Mouse (Mus musculus): ENCODE data around the gene Serpina3a. TPM values are rescaled to one million over a fixed set of nuclear protein-coding genes. Genes with fewer than 3 reads are reported as not detected.
A peak's percentile ranks its signal among the peaks of the same experiment; 100 is the strongest.

Gene Serpina3a
- polyA plus RNA-seq, 1 experiment from 2014 or later: 0.09 TPM

GRCm38 (mm10) chr12:104138216-104138615 lies 25.7 kb downstream of the Serpina3a start:
- no peak overlapping the region for H3K27ac ChIP-seq (ENCODE audit: low read depth, low read length)
- H3K4me2 ChIP-seq (replicated peaks; ENCODE audit: low read depth): no peak overlapping the region
- no peak for ATAC-seq
- no peak overlapping the region for H3K4me3 ChIP-seq (ENCODE audit: low read depth, low read length)
- WGBS: 68% methylated on average over 2 of the region's 2 CpGs
- peaks cover 7% of the 10 kb centered on the region; the same call in 1 of the 2 replicates for H3K27me3 ChIP-seq (replicated peaks; ENCODE audit: control insufficient read depth, insufficient read depth, low read length)
- H3K9ac ChIP-seq (ENCODE audit: low read depth, low read length): no peak overlapping the region
- no peaks in the 10 kb centered on the region for H3K36me3 ChIP-seq (ENCODE audit: control insufficient read depth, insufficient read depth)
- no peak for TF ChIP-seq CTCF (IDR thresholded peaks at IDR 0.05; ENCODE audit: low read depth)
- H3K4me1 ChIP-seq (replicated peaks; ENCODE audit: control insufficient read depth, insufficient read depth, low read length): no peaks in the 10 kb centered on the region
- H3K9me3 ChIP-seq (ENCODE audit: control insufficient read depth): no peaks in the 10 kb centered on the region

DNA sequence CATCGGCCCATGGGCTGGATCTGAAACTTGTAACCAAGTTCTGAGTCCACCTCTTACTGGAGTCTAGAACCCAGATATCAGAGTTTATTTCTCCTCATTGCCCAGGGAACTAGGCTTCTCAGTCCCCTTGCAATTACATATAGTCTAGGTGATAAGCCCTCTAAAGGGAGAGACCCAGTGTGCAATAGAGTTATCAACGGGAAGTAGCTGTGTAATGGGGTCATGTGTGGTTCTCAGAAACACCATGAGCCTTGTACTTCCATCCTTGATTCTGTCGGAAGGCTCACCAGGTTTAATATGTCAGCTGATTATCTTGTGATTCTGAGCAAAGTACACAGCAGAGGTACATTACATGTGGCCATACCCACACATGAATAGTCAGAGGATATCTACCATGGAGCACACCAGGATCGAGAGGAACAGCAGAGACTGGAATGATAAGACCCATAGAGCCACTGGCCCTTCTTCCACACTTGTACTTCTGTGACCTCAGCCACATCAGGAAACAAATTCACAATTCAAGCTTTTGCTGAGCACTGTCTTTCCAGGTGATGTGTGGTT lies 28.1 kb downstream of the Serpina3a start:
- ATAC-seq: peak; percentile 82
- WGBS: 56% methylated on average over 4 of the region's 4 CpGs

DNA sequence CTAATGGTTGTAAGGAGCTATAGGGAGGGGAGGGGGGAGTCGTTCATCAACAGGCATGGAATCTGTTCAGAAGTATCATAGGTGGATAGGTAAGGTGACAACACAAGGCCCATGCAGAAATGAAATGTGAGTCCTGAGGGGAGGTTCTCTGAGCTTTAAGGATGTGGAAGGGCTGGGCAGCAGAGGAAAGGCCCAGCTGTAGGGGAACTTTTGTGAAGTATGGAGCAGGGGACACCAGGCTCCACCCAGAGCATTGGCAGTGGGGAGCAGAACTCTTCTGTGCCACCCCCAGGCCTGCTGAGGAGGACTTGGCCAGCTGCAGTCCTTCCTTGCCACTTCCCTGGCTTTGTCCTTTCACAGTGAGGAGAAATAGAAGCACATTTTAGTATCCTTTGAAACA lies 29.0 kb downstream of the Serpina3a start:
- no peak overlapping the region for H3K4me3 ChIP-seq (ENCODE audit: low read depth, low read length)
- no peaks in the 10 kb centered on the region for H3K4me1 ChIP-seq (replicated peaks; ENCODE audit: control insufficient read depth, insufficient read depth, low read length)
- no peak overlapping the region for H3K9ac ChIP-seq (ENCODE audit: low read depth, low read length)
- no peak overlapping the region for H3K4me2 ChIP-seq (replicated peaks; ENCODE audit: low read depth)
- no peak for TF ChIP-seq CTCF (IDR thresholded peaks at IDR 0.05; ENCODE audit: low read depth)
- no peaks in the 10 kb centered on the region for H3K36me3 ChIP-seq (ENCODE audit: control insufficient read depth, insufficient read depth)
- no peaks in the 10 kb centered on the region for H3K9me3 ChIP-seq (ENCODE audit: control insufficient read depth)
- WGBS: 78% methylated on average over 1 of the region's 1 CpGs
- no peak overlapping the region for H3K27ac ChIP-seq (ENCODE audit: low read depth, low read length)
- no peak for ATAC-seq
- peaks cover 3% of the 10 kb centered on the region; the same call in 1 of the 2 replicates for H3K27me3 ChIP-seq (replicated peaks; ENCODE audit: control insufficient read depth, insufficient read depth, low read length)

More for the DNA sequence above, 28.1 kb downstream of the Serpina3a start:
- Histone ChIP-seq H3K27me3 (replicated peaks; ENCODE audit: control insufficient read depth, insufficient read depth, low read length) (peaks cover 3% of the 10 kb centered on the region; the same call in 1 of the 2 replicates), H3K4me2 (replicated peaks; ENCODE audit: low read depth) (no peak overlapping the region), H3K36me3 (ENCODE audit: control insufficient read depth, insufficient read depth) (no peaks in the 10 kb centered on the region), H3K4me3 (ENCODE audit: low read depth, low read length) (no peak overlapping the region), H3K27ac (ENCODE audit: low read depth, low read length) (no peak overlapping the region), H3K4me1 (replicated peaks; ENCODE audit: control insufficient read depth, insufficient read depth, low read length) (no peaks in the 10 kb centered on the region), H3K9me3 (ENCODE audit: control insufficient read depth) (no peaks in the 10 kb centered on the region), H3K9ac (ENCODE audit: low read depth, low read length) (no peak overlapping the region)
- TF ChIP-seq CTCF (IDR thresholded peaks at IDR 0.05; ENCODE audit: low read depth): no peak

GRCm38 (mm10) chr12:104142427-104142826 lies 29.9 kb downstream of the Serpina3a start:
- 58% methylated on average over 1 of the region's 1 CpGs for WGBS
- no peak for TF ChIP-seq CTCF (IDR thresholded peaks at IDR 0.05; ENCODE audit: low read depth)
- H3K9ac ChIP-seq (ENCODE audit: low read depth, low read length): no peak overlapping the region
- ATAC-seq: no peak
- no peak overlapping the region for H3K4me3 ChIP-seq (ENCODE audit: low read depth, low read length)
- H3K27ac ChIP-seq (ENCODE audit: low read depth, low read length): no peak overlapping the region
- H3K36me3 ChIP-seq (ENCODE audit: control insufficient read depth, insufficient read depth): no peaks in the 10 kb centered on the region
- H3K4me2 ChIP-seq (replicated peaks; ENCODE audit: low read depth): no peak overlapping the region
- no peaks in the 10 kb centered on the region for H3K4me1 ChIP-seq (replicated peaks; ENCODE audit: control insufficient read depth, insufficient read depth, low read length)
- peaks cover 3% of the 10 kb centered on the region; the same call in 1 of the 2 replicates for H3K27me3 ChIP-seq (replicated peaks; ENCODE audit: control insufficient read depth, insufficient read depth, low read length)
- H3K9me3 ChIP-seq (ENCODE audit: control insufficient read depth): no peaks in the 10 kb centered on the region

DNA sequence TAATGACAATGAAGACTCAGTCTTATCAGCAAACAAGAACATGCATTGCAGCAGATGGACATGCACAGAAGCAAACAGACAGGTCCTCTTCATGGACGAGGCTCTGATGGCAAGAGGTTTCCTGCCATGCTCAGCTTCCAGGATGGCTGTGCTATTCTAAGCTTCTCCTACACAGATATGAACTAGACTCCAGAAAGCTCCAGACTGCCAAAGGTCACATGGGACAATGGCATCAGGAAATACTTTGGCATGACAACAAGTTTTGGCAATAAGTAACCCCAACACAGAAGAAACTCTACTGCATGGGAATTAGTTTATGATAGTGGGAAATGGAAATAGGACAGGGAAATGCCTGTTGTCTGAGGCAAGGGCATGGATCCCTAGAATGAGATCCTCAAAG lies 30.8 kb downstream of the Serpina3a start:
- TF ChIP-seq CTCF (IDR thresholded peaks at IDR 0.05; ENCODE audit: low read depth): no peak
- H3K27me3 ChIP-seq (replicated peaks; ENCODE audit: control insufficient read depth, insufficient read depth, low read length): peaks cover 3% of the 10 kb centered on the region; the same call in 1 of the 2 replicates
- no peak overlapping the region for H3K4me2 ChIP-seq (replicated peaks; ENCODE audit: low read depth)
- no peaks in the 10 kb centered on the region for H3K36me3 ChIP-seq (ENCODE audit: control insufficient read depth, insufficient read depth)
- no peak overlapping the region for H3K27ac ChIP-seq (ENCODE audit: low read depth, low read length)
- no peaks in the 10 kb centered on the region for H3K9me3 ChIP-seq (ENCODE audit: control insufficient read depth)
- H3K9ac ChIP-seq (ENCODE audit: low read depth, low read length): no peak overlapping the region
- H3K4me3 ChIP-seq (ENCODE audit: low read depth, low read length): no peak overlapping the region
- peak; percentile 42 for ATAC-seq
- H3K4me1 ChIP-seq (replicated peaks; ENCODE audit: control insufficient read depth, insufficient read depth, low read length): no peaks in the 10 kb centered on the region
- 29% methylated on average over 1 of the region's 1 CpGs for WGBS

DNA sequence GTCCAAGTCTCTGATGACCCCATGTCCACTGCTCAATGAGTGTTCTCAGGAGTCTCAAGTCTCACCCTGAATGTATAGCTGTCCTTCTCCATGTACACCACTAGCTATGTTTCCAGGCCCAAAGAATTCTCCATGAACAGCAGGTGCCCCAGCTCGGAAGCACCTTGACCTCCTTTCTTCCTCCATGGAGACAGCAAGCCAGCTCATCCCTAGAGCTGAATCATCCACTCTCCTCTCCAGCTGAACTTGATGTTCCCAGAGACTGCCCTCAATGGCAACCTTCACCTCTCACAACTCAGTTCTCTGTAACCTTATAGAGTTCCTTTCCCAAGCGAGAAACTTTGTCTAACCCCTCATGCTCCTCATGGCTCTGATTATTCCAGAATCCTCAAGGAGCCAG lies 33.0 kb downstream of the Serpina3a start:
- no peak overlapping the region for H3K9ac ChIP-seq (ENCODE audit: low read depth, low read length)
- no peak overlapping the region for H3K4me2 ChIP-seq (replicated peaks; ENCODE audit: low read depth)
- H3K4me1 ChIP-seq (replicated peaks; ENCODE audit: control insufficient read depth, insufficient read depth, low read length): no peaks in the 10 kb centered on the region
- H3K36me3 ChIP-seq (ENCODE audit: control insufficient read depth, insufficient read depth): no peaks in the 10 kb centered on the region
- TF ChIP-seq CTCF (IDR thresholded peaks at IDR 0.05; ENCODE audit: low read depth): no peak
- no peak overlapping the region for H3K4me3 ChIP-seq (ENCODE audit: low read depth, low read length)
- H3K9me3 ChIP-seq (ENCODE audit: control insufficient read depth): no peaks in the 10 kb centered on the region
- peaks cover 6% of the 10 kb centered on the region; the same call in 1 of the 2 replicates for H3K27me3 ChIP-seq (replicated peaks; ENCODE audit: control insufficient read depth, insufficient read depth, low read length)
- H3K27ac ChIP-seq (ENCODE audit: low read depth, low read length): no peak overlapping the region
- ATAC-seq: no peak
- WGBS: 86% methylated on average over 2 of the region's 2 CpGs

All from intestine, postnatal 0 days (tissue).